Mouse (Mus musculus): ENCODE results near the gene Hist1h3g.
A peak's percentile ranks its signal among the peaks of the same experiment; 100 is the strongest.
"Not testable (repeated sequence)": the region's sequence is repeated elsewhere in the genome, so short reads cannot be mapped to it uniquely, and the experiment has no call there.

The Hist1h3g gene

GRCm38 (mm10) chr13:23554925-23555838 is 20.0 kb downstream of the Hist1h3g start:
- peak; percentile 94 for DNase-seq (ENCODE audit: extremely low read depth, insufficient read length, low spot score)

GRCm38 (mm10) chr13:23555839-23556416 is 20.7 kb downstream of the Hist1h3g start:
- peak; percentile 58 for DNase-seq (ENCODE audit: extremely low read depth, insufficient read length, low spot score)

GRCm38 (mm10) chr13:23556906-23557305 is 21.7 kb downstream of the Hist1h3g start:
- no peak for DNase-seq (ENCODE audit: extremely low read depth, insufficient read length, low spot score)

GRCm38 (mm10) chr13:23560699-23561098 is 25.5 kb downstream of the Hist1h3g start:
- not testable (repeated sequence) for DNase-seq (ENCODE audit: extremely low read depth, insufficient read length, low spot score)

GRCm38 (mm10) chr13:23561531-23561882 is 26.3 kb downstream of the Hist1h3g start:
- not testable (repeated sequence) for DNase-seq (ENCODE audit: extremely low read depth, insufficient read length, low spot score)

- DNase-seq (ENCODE audit: extremely low read depth, insufficient read length, low spot score), result peak; percentile 93
Measured at GRCm38 (mm10) chr13:23561883-23562659, 26.8 kb downstream of the Hist1h3g start, which contains the start of gene Hist1h3e. Gene Hist1h3e (minus strand): TSS chr13:23562369.

DNA sequence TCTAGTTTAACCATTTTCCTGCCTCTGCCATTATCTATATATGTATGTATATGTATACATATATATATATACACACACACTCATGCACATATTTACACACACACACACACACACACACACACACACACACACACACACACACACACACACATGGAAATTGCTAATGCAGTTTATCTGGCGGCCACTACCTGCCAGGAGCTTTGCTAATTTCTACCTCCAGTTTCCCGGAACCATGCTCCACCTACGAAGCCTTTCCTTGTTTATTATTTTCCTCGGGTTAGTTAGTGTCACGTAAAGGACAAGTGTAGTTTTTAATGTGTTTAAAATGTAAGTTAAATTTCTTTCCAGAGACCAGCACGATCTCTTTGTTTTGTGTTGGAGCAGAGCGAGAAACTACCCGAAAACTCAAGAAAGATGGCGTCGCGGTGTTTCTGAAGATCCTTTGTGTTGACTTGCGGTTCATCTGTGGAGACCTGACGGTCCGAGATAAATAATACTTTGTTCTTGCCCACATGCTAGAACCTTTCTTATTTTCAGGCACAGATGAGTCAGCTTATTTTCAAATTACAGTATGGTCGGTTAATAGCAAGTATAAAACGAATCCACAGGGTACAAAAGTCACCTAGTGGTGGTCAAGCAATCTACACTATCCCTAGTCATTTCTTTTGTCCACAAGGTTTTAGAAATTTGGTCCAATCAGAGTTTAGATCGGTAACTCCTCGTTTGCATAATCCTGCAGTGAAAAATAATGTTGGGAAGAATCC is 27.7 kb downstream of the Hist1h3g start:
- DNase-seq (ENCODE audit: extremely low read depth, insufficient read length, low spot score), result peak; percentile 52

DNA sequence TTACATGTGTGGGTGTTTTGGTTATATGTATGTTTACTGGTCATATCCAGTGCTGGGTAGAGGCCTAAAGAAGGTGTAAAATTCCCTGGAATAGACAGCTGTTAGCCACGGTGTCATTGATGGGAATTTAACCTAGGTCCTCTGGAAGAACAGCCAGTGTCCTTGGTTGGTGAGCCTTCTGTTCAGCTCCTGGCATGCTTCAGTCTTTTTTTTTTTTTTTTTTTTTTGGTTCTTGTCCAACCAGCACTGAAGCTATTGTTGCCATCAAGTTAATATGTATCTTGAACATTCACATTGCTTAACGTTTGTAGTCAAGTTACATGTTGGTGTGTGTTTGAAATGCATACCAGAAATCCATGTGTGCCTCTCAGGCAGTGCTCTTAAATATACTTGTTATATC is 29.3 kb downstream of the Hist1h3g start:
- DNase-seq (ENCODE audit: extremely low read depth, insufficient read length, low spot score), result no peak

DNA sequence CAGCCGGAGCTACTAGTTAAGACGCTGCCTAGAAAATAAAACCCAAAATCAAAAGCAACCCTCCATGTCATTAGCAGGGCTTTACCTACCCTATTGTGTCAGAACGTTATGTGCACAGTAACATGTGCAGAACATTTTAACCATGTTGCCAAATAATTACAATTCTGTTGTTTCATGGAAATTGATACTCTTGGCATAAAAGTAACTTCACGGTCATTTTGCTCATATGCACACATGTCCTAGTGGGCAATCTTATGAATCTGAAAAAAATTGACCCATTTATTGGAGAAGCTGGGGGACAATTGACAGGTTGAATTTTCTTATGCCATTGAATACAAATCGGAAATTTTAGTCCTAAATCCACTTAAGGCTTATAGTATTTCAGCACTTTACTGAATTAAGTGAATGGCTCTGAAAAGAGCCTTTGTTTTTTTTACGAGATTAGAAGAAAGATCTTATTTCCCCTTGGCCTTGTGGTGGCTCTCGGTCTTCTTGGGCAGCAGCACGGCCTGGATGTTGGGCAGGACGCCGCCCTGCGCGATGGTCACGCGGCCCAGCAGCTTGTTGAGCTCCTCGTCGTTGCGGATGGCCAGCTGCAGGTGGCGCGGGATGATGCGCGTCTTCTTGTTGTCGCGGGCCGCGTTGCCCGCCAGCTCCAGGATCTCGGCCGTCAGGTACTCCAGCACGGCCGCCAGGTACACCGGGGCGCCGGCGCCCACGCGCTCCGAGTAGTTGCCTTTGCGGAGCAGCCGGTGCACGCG is 35.2 kb downstream of the Hist1h3g start:
- peak; percentile 74 for DNase-seq (ENCODE audit: extremely low read depth, insufficient read length, low spot score)

- DNase-seq (ENCODE audit: extremely low read depth, insufficient read length, low spot score), result peak; percentile 95
Measured at GRCm38 (mm10) chr13:23571022-23571503, 35.8 kb downstream of the Hist1h3g start, which contains the start of the genes Hist1h2ae and Hist1h2bg. Gene Hist1h2ae (minus strand): TSS chr13:23571220. Gene Hist1h2bg (plus strand): TSS chr13:23571396.

DNA sequence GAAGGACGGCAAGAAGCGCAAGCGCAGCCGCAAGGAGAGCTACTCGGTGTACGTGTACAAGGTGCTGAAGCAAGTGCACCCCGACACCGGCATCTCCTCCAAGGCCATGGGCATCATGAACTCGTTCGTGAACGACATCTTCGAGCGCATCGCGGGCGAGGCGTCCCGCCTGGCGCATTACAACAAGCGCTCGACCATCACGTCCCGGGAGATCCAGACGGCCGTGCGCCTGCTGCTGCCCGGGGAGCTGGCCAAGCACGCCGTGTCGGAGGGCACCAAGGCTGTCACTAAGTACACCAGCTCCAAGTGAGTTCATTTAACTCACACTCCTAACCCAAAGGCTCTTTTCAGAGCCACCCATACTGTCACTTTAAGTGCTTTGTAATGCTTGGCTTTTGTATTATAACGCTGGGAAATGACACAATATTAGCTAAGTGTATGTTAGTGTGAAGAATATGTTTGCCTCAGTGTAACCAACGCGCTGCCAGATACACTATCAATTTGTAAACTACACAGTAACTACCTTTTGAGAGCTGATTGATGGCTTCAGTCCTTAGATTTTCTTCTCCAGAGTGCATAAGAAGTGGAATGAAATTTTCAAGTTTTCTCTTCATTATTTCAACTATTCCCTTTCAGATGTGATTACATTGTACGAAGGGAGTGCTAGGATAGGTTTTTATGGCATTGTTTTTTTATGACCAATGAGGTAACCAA is 36.4 kb downstream of the Hist1h3g start:
- DNase-seq (ENCODE audit: extremely low read depth, insufficient read length, low spot score), result peak; percentile 86

DNA sequence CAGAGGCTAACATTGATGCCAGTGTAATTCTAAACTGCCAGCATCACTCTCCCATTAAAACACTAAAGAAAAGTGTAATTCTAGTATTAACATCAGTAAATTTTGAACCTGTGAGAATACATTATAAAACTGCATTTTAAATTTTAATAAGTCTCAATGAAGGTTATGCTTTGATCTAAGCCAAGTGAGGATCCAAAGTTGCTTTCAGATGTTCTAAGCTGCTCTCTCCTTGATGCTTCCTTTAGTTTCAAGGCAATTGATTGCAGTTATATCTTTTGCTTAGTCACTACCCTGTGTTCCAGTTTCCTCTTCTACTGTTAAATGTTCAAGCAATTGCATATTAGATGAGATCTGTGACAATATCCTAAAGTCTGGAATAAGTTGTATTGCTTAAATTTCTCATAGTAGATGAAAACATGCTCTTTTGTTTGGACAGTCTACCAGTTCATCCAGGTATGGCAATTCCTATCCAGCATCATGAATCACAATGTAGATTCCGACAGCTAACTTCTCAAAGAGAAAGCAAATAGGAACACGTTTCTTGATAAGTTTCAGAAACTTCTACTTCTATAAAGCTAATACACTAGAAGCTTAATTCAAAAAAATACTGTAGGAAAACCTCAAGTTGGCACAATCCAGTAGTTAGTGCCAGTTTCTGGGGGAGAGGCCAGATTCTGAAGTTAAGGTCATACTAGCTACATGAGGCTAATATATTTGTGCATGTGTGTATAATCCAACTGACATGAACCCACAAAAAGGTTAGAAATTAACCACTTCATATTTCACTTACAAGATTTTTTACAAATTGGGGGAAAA is 37.2 kb downstream of the Hist1h3g start:
- peak; percentile 48 for DNase-seq (ENCODE audit: extremely low read depth, insufficient read length, low spot score)

GRCm38 (mm10) chr13:23573034-23573897 is 38.0 kb downstream of the Hist1h3g start:
- peak; percentile 61 for DNase-seq (ENCODE audit: extremely low read depth, insufficient read length, low spot score)

DNA sequence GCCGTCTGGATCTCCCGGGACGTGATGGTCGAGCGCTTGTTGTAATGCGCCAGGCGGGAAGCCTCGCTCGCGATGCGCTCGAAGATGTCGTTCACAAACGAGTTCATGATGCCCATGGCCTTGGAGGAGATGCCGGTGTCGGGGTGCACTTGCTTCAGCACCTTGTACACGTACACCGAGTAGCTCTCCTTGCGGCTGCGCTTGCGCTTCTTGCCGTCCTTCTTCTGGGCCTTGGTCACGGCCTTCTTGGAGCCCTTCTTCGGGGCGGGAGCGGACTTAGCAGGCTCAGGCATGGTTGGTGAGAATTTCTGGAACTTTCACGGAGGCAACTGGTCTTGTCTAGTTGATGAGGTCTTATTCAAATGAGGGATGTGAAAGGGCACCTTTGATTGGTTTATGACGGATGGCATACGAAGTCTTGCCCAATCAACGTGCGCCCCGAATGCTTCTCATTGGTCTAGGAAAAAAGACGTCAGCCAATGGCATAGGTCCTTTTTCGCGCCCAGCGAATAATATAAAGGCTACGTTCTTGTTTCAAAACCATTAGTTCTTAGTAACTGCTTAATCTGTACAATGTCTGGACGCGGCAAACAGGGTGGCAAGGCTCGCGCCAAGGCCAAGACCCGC is 38.8 kb downstream of the Hist1h3g start, which contains the start of the genes Hist1h2bf and Hist1h2ad:
Hist1h2bf (minus strand) TSS at position 299 of the 627 bp plus-strand sequence.
Hist1h2ad (plus strand) TSS at position 484 of the 627 bp plus-strand sequence.
- DNase-seq (ENCODE audit: extremely low read depth, insufficient read length, low spot score), result peak; percentile 95

GRCm38 (mm10) chr13:23574546-23575170 is 39.4 kb downstream of the Hist1h3g start:
- peak; percentile 75 for DNase-seq (ENCODE audit: extremely low read depth, insufficient read length, low spot score)
